Mouse (Mus musculus) heart, adult 2 months (tissue): ENCODE results near the gene Gsk3b. TPM values are rescaled to one million over a fixed set of nuclear protein-coding genes. Genes with fewer than 3 reads are reported as not detected.
A peak's percentile ranks its signal among the peaks of the same experiment; 100 is the strongest.

Experiments used
- DNase-seq, 2 experiments: peaks; one replicate each; pipeline ENCODE4 v3.0.0; 2021
- H3K27ac ChIP-seq: fragments of 200-600 bp; 2 replicates; pipeline ENCODE4 v1.8.1; 2022
- H3K27me3 ChIP-seq: fragments of 200-500 bp; 2 replicates; pipeline ENCODE4 v1.6.1; 2012; ENCODE audit warnings: mild to moderate bottlenecking, low read length, inconsistent platforms, mixed read lengths; ENCODE audit not compliant: control insufficient read depth, insufficient read depth
- H3K36me3 ChIP-seq: fragments of 200-500 bp; 2 replicates; pipeline ENCODE4 v1.6.1; 2012; ENCODE audit warnings: low read length, inconsistent platforms; ENCODE audit not compliant: control insufficient read depth, insufficient read depth
- H3K4me1 ChIP-seq: fragments of 200-500 bp; 2 replicates; pipeline ENCODE4 v1.6.1; 2011; ENCODE audit warnings: low read length; ENCODE audit not compliant: control insufficient read depth, insufficient read depth
- H3K4me3 ChIP-seq: fragments of 200-600 bp; 2 replicates; pipeline ENCODE4 v1.8.1; 2022
- H3K79me2 ChIP-seq: fragments of 200-500 bp; replicated peaks from 2 replicates; pipeline ENCODE4 v1.6.1; 2012; ENCODE audit warnings: mild to moderate bottlenecking, inconsistent platforms, low read length, moderate library complexity, mixed read lengths; ENCODE audit not compliant: control insufficient read depth, insufficient read depth
- H3K9ac ChIP-seq: fragments of 200-500 bp; 2 replicates; pipeline ENCODE4 v1.6.1; 2012; ENCODE audit warnings: low read depth, mild to moderate bottlenecking, control low read depth, inconsistent platforms, low read length, mixed read lengths
- CTCF ChIP-seq: fragments of 200-600 bp; IDR thresholded peaks from 2 replicates; pipeline ENCODE4 v1.8.1; 2022; ENCODE audit warnings: antibody characterized with exemption, mild to moderate bottlenecking, moderate library complexity
- EP300 ChIP-seq: fragments of 200-500 bp; IDR thresholded peaks from 2 replicates; pipeline ENCODE4 v1.6.1; 2011; ENCODE audit warnings: low read depth, low read length, control low read depth; ENCODE audit not compliant: insufficient read depth
- POLR2A ChIP-seq: fragments of 200-500 bp; IDR thresholded peaks from 2 replicates; pipeline ENCODE4 v1.6.1; 2011; ENCODE audit warnings: mild to moderate bottlenecking, low read depth, low read length, control low read depth; ENCODE audit not compliant: insufficient read depth
- WGBS: fragments of 180-500 bp; shearing (Covaris S2); methylation state at CpG from one replicate; pipeline ENCODE4 v1.1.7; 2018; 5-methylcytosine and 5-hydroxymethylcytosine counted together
- intact Hi-C: fragments of 180-260 bp; cut with DNase I; formaldehyde crosslinking; loops from one replicate; pipeline ENCODE4 v1.15.1; 2025
- long read RNA-seq: library from polyadenylated mRNA; stranded (forward); transcript quantifications from one replicate; pipeline ENCODE4 v2.0.0, GENCODE M21; 2021
- polyA plus RNA-seq: library from polyadenylated mRNA; depleted of rRNA; stranded (reverse); fragments of >200 nt; gene quantifications from 2 replicates; pipeline ENCODE4 v1.2.3, GENCODE M21; 2012; rRNA removed
- total RNA-seq, 2 experiments: library from RNA; stranded (reverse); gene quantifications; 2 replicates each; pipeline ENCODE4 v1.2.3; 2021

Gene Gsk3b
- total RNA-seq = 10 to 100 TPM; 48.8 to 58.3 TPM
- 9.9 and 21.6 TPM in 2 replicates for polyA plus RNA-seq
- long read RNA-seq, full-length matches to known transcripts = 2 of 3 reads
- long read RNA-seq, partial matches to known transcripts = 0 of 3 reads
- long read RNA-seq, other reads (novel, unspliced or antisense) = 1 of 3 reads

DNA sequence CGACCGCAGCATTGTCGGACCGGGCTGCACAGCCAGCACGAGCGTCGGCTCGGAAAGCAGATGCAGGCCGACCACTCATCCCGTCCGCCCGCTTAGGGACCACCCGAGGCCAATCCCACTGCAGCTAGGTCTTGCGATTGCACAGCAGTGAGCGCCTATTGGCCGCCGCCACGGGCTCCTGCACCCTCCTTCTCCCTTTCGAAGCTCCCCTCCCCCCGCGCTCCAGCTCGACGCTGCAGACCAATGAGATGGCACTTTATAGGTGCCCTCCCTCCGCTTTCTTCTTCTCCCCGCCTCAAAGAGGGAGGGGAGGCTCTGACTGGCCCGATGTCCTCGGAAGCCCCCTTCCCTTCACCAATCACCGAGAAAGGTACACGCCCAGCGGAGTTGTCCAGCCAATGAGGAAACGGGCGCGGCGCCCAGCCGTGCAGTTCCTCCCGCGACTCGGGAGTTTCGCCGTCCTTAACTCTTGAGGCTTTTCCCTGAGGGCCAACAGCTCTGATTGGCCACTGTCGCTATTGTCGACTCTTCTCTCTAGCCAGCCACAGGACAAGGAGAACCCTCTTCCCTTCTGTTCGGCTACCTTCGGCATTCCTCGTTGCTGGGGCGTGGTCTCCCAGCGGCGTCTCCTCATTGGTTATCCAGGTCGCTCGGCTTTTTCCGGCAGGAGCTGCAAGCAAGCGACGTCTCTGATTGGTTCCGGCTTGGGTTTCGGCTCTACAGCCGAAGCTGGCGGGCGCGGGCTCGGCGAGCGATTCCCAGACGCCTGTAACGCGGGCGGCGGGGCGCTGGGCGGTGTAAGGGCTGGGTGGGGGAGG is at the start of gene Gsk3b:
Gene Gsk3b, plus strand, starts transcription at position 373 of the 818 bp plus-strand sequence.
- under 1% methylated on average over 65 of the region's 69 CpGs for WGBS
- DNase-seq = peak; percentile 98 to 100
- peak within 1 kb of the TSS; percentile 99 for H3K27ac ChIP-seq
- TF ChIP-seq POLR2A (peak; percentile 86), EP300 (peak; percentile 16; the same call in 1 of the 2 replicates), CTCF (no peak)
- H3K27me3 ChIP-seq = no peaks in the 10 kb centered on the region
- intact Hi-C loops = loop anchor here (1.0 to 2.0 kb wide), 4 partner anchors 94 to 404 kb away; partner anchors contain the start of gene Lrrc58
- H3K4me3 ChIP-seq = peak within 1 kb of the TSS; percentile 92
- no peaks in the 10 kb centered on the region for H3K4me1 ChIP-seq
- H3K36me3 ChIP-seq = peaks cover 4% of the 10 kb centered on the region
- no peaks in the 10 kb centered on the region; the same call in 1 of the 2 replicates for H3K79me2 ChIP-seq
- H3K9ac ChIP-seq = peak within 1 kb of the TSS; percentile 97

- H3K9ac ChIP-seq = no peak overlapping the region
- TF ChIP-seq POLR2A (no peak), CTCF (no peak), EP300 (no peak)
- no peak for DNase-seq
- WGBS = 88% methylated on average over 1 of the region's 1 CpGs
- no peaks in the 10 kb centered on the region for H3K36me3 ChIP-seq
- H3K4me3 ChIP-seq = no peak overlapping the region
- intact Hi-C loops = no loop called here
- no peaks in the 10 kb centered on the region for H3K27me3 ChIP-seq
- H3K4me1 ChIP-seq = no peaks in the 10 kb centered on the region
- no peaks in the 10 kb centered on the region for H3K79me2 ChIP-seq
- H3K27ac ChIP-seq = no peak overlapping the region
Measured at GRCm38 (mm10) chr16:38042160-38042559, 46.6 kb upstream of the Gsk3b start.

DNA sequence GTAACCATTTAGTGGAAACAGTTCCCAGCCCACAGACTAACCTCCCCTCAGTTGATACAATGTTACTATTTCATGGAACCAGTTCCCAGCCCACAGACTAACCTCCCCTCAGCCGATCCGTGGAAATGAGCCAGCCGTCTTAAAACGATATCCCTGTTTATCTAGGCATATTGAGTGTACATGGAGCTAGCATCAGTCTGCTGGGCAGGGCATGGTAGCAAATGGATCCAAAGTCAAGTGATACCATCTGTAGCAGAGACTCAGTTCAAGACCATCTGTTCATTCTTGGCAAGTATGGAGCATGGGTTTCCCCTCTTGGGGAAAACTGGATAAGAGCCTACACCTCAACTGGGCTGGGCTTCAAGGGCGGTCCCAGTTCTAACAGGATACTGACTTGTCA is 44.2 kb upstream of the Gsk3b start:
- Histone ChIP-seq H3K9ac (no peak overlapping the region), H3K27ac (no peak overlapping the region), H3K4me1 (no peaks in the 10 kb centered on the region), H3K27me3 (no peaks in the 10 kb centered on the region), H3K36me3 (no peaks in the 10 kb centered on the region), H3K79me2 (no peaks in the 10 kb centered on the region), H3K4me3 (no peak overlapping the region)
- intact Hi-C loops = no loop called here
- TF ChIP-seq EP300 (no peak), CTCF (no peak), POLR2A (no peak)
- DNase-seq = peak in 1 of 2 experiments; percentile 10
- 79% methylated on average over 5 of the region's 5 CpGs for WGBS

GRCm38 (mm10) chr16:38047781-38048558 is 40.8 kb upstream of the Gsk3b start:
- H3K9ac ChIP-seq = no peak overlapping the region
- intact Hi-C loops = no loop called here
- no peaks in the 10 kb centered on the region for H3K27me3 ChIP-seq
- H3K79me2 ChIP-seq = no peaks in the 10 kb centered on the region
- WGBS = 68% methylated on average over 23 of the region's 23 CpGs
- TF ChIP-seq EP300 = no peak
- TF ChIP-seq CTCF = no peak
- TF ChIP-seq POLR2A = no peak
- no peak overlapping the region for H3K27ac ChIP-seq
- no peak overlapping the region for H3K4me3 ChIP-seq
- no peak for DNase-seq
- no peaks in the 10 kb centered on the region for H3K36me3 ChIP-seq
- H3K4me1 ChIP-seq = no peaks in the 10 kb centered on the region

- Histone ChIP-seq H3K4me1 (no peaks in the 10 kb centered on the region), H3K4me3 (no peak overlapping the region), H3K9ac (no peak overlapping the region), H3K79me2 (no peaks in the 10 kb centered on the region), H3K36me3 (no peaks in the 10 kb centered on the region), H3K27ac (no peak overlapping the region), H3K27me3 (no peaks in the 10 kb centered on the region)
- TF ChIP-seq POLR2A (no peak), CTCF (no peak), EP300 (no peak)
- intact Hi-C loops = no loop called here
- 91% methylated on average over 1 of the region's 1 CpGs for WGBS
- no peak for DNase-seq
Measured at GRCm38 (mm10) chr16:38057898-38058297, 30.9 kb upstream of the Gsk3b start.
